Mouse (Mus musculus): ENCODE results near the gene Tex35. TPM values are rescaled to one million over a fixed set of nuclear protein-coding genes. Genes with fewer than 3 reads are reported as not detected.

The Tex35 gene
- total RNA-seq, 2 experiments from 2014 or later: not detected

DNA sequence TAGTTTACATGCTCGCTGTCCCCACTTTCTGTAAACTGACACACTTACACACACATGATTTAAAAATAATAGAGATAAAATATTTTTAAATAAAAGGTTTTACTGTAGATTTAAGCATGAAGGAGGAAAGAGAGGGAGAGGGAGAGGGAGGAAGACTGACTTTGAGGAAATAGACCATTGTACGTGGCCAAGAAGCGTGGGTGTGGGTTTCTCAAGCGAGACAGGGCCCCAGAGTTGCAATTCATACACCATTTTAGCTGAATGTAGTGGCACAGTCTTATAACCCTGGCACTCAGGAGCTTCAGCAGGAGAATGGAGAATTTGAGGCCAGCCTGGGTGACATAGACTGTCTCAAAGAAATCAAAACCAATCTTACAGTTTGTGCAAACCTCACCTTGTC lies 25.5 kb downstream of the Tex35 start:
- no peak for ATAC-seq (replicated peaks; ENCODE audit: poor library complexity, severe bottlenecking)

DNA sequence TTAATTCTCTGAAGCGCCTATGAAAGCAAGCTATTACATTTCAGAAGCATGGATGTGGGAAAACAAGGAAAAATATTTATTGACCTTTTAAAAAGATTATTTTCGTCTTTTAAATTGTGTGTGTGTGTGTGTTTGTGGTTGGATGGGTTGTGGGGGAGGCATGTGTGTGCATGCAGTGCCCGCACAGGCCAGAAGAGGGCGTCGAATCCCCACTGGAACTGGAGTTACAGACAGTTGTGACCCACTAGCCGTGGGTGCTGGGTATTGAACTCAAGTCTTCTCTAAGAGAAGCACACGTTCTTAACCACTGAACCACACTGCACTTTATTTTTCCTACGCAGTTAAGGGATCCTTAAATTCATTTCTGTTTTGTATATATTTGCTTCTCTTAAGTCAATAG lies 26.5 kb downstream of the Tex35 start:
- peak; percentile 29; the same call in 1 of the 2 replicates for ATAC-seq (replicated peaks; ENCODE audit: poor library complexity, severe bottlenecking)

DNA sequence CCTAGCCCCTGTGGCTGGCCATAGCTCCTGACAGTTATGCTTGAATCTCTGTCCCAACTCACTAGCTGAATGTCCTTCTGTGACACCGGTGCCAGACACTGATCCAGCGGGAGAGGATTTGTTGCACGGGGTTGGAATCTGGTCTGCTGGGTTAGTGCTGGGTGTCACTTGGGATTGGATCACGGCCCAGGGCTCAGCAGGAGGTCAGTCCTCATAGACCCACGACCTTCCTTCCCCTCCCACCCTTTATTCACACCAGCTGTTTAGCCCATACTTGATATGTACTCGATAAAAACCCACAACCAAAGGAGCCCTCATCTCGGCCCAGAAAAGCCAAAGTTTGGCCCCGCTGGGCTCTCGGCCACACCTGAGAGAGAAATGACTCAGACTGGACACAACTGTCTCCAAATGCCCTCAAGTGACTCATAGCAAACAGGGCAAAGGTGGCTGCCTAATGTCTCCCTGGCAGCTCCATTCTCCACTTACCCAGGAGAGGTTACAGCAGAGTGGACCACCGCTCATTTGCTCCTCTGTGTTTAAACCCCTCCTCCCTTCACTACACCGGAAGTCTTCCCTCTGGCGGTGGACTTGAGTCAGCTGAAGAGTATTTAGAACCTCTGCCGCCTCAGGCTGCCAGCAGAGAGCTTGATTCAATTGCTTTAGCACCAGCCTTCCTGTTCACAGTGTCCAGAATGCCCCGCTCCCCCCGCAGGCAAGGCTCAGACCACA lies 27.2 kb downstream of the Tex35 start:
- 0 out of 2 replicates have a peak, but pooled peaks have one; percentile 15 for ATAC-seq (replicated peaks; ENCODE audit: poor library complexity, severe bottlenecking)

DNA sequence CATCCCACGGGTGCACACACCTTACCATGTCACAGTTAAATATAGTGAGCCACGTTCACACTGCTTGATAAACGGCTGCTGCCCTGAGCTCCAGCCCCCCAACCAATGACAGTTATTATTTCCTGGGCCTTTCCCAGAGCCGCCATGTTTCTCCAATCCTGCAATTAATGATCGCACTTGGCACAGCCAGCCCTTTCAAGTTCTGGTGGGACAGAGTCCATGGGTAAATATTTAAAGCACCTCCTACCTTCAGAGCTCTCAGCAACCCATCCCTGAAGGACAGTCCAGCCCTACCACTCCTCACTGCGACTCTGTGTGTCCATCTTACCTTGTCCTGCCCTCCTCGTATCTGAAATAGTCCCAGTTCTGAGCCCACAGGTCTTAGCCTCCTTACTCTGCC lies 28.4 kb downstream of the Tex35 start:
- ATAC-seq (replicated peaks; ENCODE audit: poor library complexity, severe bottlenecking): no peak

DNA sequence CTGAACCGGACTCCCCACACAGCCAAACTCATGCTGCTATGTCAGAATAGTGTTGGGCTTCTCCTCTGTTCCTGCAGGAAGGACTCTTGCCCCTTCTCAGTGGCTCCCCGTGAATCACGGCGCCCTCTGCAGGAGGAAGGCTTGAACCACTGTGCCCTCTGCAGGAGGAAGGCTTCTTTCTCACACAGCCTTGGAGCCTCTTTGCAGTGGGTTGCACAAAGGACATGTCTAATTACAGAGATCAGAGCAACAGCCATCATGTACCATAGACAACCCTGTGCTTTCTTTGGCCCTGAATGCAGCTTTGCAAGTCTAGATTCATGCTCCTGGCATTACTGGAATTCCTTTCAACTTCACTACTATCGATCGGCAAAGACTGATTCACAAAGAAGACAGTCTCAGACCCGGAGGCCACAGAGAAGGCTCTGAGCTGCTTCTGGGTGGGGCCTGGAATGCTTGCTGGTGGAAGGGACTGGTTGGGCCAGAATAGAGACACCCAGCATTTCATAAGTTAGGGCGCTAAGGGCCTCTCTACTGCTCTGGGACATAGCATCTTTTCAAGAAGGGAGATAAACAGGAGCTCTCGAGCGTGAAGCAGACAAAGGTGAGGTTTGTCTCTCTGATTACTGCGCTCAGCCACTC lies 29.0 kb downstream of the Tex35 start:
- ATAC-seq (replicated peaks; ENCODE audit: poor library complexity, severe bottlenecking): peak; percentile 47

DNA sequence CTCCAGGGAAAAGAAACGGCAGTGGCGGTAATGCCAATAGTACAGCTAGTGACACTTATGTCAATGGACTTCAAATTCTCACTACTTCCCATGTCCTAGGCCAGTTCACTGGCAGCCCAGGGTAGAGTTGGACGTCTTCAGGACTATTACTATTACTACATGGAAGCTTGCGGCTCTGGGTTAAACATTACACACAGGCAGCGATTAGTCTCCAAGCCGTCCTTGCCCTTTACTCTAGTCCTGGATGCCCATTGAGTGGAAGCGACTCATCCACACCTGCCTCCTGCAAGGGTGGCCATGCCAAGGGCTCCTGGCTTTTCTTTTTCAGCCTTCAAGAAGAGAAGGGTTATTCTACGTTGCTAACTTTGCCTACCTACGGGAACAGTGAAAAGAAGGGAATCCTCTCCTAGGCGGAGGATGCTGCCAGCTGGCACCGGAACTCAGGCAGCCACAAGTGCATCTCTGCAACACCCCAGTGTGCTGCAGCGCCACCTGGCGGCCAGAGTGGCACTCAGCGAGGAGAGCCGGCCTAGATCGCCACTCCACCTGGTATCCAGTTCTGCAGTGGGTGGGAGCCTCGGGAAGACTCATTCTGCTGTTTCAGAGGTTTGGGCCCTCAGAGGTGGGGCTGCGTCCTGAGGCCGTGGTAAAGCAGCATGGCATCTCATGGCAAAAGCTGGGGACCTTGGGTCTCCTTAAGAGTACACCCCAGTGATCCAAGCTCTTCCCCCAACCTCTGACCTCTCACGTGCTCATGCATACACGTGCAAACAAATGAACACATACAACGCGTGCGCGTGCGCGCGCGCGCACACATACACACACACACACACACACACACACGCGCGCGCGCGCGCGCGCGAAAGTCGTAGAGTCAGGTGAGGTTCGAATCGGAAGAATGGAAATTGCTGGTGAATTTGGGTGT lies 31.4 kb downstream of the Tex35 start:
- ATAC-seq (replicated peaks; ENCODE audit: poor library complexity, severe bottlenecking): peak; percentile 77

DNA sequence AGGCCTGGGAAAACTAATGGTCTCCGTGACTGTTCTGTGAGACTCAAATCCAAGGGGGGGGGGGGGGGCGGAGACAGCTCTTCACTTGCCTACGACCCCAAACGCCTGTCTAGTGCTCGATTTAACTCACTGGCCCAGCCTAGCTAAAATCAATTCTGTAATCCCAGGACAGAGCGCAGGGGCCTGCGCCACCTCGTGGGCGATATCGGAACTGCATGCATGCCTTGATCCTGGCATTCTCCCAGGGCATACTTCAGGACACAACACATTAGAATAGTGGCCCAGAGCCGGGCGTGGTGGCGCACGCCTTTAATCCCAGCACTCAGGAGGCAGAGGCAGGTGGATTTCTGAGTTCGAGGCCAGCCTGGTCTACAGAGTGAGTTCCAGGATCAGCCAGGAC lies 32.2 kb downstream of the Tex35 start:
- peak; percentile 66 for ATAC-seq (replicated peaks; ENCODE audit: poor library complexity, severe bottlenecking)

DNA sequence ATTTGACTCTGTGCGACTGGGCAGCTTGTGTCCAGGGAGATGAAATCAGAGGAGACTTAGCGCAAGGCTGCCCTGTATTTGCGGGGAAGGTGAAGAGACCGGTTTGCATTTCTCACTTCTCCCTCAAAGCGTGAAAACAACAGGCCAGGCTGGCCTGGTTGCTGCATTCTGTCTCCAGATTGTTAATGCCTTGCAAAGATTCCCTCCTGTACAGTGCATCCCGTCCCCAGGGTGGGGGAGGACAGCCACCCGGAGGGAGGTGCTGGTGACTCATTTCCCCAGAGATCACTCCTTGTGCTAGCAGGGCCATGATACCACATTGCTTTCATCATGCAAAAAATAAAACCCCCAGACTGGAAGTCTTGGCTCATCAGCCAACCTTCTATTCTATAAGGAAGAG lies 33.5 kb downstream of the Tex35 start:
- ATAC-seq (replicated peaks; ENCODE audit: poor library complexity, severe bottlenecking): 0 out of 2 replicates have a peak, but pooled peaks have one; percentile 17

DNA sequence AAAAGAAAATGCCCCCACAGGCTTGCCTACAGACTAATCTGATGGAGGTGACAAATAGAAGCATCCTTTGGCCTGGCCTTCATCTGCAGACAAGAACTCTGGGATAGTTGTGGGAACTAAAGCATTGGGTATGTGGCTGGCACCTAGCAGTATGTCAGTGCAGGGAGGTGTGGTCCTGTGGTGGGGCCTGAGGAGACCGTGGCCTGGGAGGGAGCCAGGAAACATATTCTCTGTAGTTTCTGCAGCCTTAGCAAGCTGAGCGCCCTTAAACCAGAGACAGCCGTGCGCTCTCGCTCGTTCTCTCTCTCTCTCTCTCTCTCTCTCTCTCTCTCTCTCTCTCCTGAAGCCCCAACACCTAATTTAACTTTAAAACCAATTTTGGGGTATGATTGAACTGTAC lies 34.1 kb downstream of the Tex35 start:
- no peak for ATAC-seq (replicated peaks; ENCODE audit: poor library complexity, severe bottlenecking)

DNA sequence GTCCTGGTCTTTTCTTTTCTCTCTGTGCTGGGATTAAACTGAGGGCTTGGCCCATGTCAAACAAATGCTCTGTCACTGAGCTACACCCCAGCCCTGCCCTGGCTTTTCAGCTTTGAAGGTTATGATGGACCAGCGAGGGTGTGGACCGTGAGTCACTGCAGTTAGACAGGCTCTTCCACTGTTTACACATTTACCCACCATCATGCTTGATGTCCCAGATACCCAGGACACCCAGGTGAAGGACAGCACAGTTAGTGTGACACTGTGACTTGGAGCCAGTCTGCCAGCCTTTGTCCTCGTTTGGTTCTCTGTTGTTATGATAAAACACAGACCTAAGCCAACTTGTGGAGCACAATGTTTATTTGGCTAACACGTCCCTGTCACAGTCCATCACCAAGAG lies 34.9 kb downstream of the Tex35 start:
- ATAC-seq (replicated peaks; ENCODE audit: poor library complexity, severe bottlenecking): no peak

DNA sequence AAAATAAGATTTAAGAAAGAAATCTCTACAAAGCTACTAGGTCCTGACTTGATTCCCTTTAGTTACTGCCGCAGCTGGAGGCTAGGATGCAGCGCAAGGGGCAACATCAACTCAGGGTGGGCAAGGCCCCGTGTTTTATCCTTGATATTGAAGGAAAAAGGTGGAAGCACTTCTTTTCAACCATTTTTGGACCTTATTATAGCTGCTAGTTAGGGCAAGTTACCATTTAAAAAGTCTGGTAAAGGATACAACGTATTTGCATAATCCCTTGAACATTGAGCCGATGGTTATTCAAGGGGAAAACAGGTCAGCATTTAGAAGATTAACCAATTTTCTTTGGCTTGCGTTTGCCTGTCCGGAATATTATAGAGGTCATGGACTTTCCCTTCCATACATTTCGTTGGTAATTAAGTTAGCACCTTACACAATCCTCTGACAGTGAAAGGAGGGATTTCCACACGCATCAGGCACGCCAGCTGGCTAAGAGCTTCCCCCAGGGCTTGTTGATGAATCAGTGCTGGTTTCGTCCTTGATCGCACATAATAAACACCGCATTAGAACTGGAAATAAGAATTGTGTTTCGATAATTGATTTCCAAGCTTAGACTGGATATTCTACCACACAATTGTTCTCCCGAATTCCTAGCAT lies 39.2 kb downstream of the Tex35 start:
- no peak for ATAC-seq (replicated peaks; ENCODE audit: poor library complexity, severe bottlenecking)

DNA sequence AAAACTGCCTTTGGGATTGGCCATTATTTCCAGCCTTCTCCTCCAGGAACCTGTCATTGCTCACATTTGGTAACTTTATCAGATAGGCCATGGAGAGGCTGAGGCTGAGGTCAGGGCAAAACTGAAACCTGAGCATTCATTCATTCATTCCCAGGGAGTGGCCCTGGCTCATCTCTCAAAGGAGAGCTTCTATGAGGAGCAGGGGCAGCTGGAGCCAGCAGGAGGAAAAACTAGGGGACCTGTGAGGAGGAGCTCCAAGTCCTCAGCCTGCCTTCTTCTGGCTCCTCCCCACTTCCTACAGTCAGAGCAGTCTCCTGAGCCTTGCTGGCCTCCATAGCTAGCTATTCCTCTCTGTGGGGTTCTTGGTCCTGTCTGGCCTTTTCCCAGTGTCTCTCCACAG lies 40.2 kb downstream of the Tex35 start:
- no peak for ATAC-seq (replicated peaks; ENCODE audit: poor library complexity, severe bottlenecking)

DNA sequence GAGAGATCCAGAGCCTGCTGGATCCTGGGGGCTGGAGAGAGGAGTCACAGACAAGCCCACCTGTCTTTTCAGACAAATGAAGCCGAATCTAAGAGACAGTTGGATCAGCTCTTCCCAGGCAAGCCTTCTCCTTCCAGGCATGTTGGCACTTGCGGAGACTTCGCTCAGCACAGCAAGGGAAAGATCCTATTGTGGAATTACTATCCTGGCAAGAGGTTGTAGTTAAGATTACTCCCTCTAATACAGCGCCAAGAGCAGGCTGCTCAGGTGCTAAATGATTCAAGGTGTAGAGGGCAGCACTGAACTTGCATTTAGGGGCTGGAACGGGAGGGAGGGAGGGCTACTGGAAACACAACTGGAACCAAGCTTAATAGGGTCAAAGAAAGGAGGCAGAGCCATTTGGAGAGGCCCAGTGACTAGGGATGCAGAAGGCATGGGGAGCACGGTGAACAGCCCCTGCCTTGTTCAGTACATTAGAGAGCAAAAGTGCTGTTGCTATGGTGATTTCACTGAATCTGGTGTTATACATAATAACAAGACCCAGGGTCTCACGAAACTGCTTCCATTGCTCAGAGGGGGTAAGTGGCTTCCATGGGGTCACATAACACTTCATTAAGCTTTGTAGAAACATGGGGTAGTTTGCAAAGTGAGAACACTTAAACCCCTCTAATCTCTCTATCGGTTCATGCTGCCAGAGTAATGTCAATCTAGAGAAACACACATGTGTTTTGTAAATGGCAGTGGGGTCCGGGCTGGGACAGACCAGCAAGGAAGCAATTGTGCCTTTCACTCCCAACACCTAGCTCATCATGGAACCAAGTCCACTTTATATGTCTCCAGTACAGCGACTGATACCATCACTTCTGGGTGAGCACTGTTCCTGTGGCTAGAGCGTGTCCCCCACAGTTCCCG lies 42.4 kb downstream of the Tex35 start:
- ATAC-seq (replicated peaks; ENCODE audit: poor library complexity, severe bottlenecking): no peak

DNA sequence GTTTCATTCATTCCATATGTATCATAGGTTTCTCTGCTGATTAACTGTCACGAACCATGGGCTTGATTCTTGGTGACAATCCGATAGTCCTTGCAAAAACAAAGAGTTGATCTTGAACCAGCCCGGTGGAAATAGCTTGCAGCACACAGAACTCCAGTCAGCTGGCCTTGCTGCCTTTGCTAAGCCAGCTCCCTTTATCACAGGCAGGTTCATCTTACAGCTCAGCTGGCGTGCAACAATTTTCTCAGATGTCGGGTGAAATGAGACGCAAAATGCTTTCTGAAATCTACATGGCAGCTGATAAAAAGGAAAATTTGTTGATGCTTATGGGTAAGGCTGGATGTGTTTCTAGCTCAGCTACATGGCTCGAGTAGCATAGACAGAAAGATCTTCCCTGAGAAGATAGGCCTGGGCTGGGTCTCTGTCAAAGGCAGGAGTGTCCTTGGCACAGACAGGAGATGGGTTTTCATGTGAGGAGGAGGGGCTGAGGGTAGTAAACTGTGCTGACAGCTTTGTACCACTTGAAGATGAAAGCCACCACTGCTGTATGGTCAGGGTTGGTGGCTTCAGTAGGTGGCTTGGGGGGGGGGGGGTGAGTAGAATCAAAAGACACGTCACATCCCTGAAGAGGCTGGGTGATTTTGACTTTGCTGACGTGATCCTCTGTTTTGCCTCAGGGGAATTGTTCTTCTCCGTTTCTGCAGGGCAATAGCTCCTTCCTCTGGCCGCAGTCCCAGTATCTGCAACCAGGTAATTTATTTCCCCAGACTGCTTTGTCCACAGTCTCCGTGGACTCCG lies 45.0 kb downstream of the Tex35 start:
- no peak for ATAC-seq (replicated peaks; ENCODE audit: poor library complexity, severe bottlenecking)

DNA sequence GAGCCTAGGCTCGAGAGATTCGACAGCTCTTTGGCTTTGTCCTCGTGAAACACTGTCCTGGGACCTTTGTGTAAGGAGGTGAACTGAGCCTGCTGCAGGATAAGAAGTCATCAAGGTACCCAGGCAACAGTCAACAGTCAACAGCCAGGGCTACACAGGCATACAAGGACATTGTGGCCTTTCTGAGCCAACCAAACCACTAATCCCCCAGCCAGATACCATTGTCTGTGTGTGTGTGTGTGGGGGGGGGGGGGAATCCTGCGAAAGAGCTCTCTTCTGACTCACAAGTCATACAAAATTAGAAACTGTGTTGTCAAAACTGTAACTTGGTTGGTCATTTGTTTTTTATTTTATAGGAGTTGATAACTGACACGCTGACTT lies 46.0 kb downstream of the Tex35 start:
- no peak for ATAC-seq (replicated peaks; ENCODE audit: poor library complexity, severe bottlenecking)

DNA sequence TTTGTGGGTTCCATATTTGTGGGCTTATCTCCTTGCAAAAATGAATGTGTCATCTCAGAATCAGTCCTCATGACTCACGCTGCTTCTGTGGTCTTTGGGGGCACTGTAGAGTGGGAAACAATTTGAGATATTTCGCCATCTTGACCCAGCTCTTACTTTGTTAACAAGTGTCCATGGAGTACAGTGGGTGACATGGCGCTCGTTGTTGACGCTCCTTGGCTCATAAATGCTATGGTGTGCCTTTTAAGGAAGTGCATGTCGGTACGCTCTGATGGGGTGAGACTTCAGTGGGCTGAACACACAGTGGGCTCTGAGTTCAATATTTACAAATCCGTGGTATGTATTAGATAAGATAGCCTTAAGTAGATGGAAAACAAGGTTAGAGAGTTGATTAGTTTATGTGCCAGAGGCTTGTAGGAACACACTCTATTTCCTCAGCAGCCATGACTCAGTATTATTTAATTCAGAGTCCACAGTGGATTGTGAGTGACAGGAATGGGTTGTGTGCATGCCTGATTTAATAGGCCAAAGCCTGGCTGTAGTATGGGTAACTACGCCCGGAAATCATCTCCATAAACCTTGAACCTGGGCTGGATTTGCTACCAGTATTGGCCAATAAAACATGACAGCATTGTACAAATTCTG lies 46.6 kb downstream of the Tex35 start:
- peak; percentile 95 for ATAC-seq (replicated peaks; ENCODE audit: poor library complexity, severe bottlenecking)

DNA sequence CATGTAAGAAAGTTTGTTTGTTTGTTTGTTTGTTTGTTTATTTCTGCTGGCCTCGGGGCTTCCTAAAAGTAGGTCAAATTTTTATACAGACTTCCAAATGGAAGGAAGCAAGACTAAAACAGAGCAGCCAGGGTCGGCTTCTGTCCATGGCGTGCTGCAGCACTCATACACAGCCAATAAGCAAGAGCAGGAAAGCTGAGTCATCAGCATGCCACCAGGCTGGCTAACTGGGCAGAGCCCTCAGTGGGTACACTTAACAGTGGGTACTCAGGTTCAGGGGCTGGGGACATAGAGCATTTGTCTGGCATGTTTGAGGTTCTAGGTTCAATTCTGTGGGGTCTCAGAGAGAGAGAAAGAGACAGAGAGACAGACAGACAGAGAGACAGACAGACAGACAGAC lies 47.3 kb downstream of the Tex35 start:
- ATAC-seq (replicated peaks; ENCODE audit: poor library complexity, severe bottlenecking): 0 out of 2 replicates have a peak, but pooled peaks have one; percentile 43

DNA sequence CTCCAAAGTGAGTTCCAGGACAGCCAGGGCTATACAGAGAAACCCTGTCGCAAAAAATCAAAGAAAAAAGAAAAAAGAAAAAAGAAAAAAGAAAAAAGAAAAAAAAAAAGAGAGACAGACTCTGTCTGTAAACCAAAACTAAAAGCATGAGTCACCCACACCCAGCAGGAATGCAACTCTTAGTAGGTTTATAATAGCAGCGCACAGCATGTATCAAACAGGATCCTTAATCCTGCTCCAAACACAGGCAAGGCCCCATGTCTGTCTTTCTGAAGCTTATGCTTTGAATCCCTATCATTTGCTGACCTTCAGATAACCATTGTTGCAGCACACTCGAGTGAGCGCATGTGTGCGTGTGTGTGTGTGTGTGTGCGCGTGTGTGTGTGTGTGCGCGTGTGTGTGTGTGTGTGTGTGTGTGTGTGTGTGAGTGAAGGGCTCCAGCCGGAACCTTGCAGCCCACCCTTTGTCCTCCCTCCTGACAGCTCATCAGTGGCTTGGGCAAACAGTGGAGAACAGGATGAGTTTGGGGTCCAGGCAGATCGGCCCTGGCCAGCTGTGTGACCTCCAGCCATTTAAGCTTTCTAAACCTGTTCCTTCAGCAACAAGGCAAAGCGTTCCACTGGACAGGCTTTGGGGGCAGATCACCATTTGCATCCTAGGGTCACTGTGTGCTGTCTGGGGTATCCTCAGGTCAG lies 47.9 kb downstream of the Tex35 start:
- no peak for ATAC-seq (replicated peaks; ENCODE audit: poor library complexity, severe bottlenecking)
